Mouse (Mus musculus) bone marrow macrophage, adult 2 months (primary cell): Measurements from ENCODE around the gene Gulp1.

Experiments used
- CTCF ChIP-seq: IDR thresholded peaks from 2 replicates; pipeline ENCODE4 v1.5.1; 2012; ENCODE audit warnings: low read depth, mild to moderate bottlenecking, low read length, moderate library complexity
- POLR2A ChIP-seq: IDR thresholded peaks from 2 replicates; pipeline ENCODE4 v1.6.1; 2012; ENCODE audit warnings: mild to moderate bottlenecking, low read depth, low read length, borderline replicate concordance

DNA sequence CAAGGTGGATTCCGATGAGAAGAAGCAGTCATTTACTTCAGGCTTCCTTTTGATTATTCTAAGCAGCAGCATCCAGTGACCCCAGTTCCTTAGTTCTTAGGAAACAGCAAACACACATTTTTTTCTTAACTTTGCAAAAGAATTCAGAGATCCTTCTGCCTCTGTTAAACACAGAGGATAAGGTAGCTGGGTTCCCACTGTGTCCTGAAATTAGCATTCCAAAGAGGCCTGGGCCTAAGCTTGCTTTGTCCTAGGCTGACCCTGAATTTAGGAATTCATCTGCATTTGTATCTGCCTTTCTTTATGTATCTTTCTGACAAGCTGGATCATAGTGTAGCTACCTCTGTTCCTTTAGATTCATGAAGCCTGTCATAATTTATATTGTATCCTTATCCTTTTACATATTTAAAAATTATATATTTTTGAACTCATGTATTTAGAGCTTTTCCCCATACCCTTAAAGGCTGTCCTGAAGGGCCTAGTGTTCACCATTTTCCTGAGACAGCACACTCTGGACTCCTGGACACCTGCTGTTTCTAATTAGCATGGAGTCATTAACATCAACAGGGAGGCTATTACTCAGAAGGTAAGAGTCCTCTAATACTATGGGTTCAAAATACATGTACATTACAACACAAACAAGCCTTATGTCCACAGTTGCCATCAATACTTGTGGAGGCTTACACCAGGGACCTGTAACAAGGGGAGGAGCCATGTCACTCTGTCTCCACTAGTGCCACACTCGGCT, 62.2 kb downstream of the Gulp1 start:
- no peak for TF ChIP-seq POLR2A
- TF ChIP-seq CTCF, result no peak
